Mouse (Mus musculus) erythroblast, embryonic 14.5 days (primary cell): ENCODE results near the gene Eif4b.

Experiments used
- GATA1 ChIP-seq: IDR thresholded peaks from 2 replicates; pipeline ENCODE4 v1.6.1; 2012; ENCODE audit warnings: low read length, inconsistent platforms, mixed read lengths
- TAL1 ChIP-seq: IDR thresholded peaks from 3 replicates; pipeline ENCODE4 v1.6.1; 2012; ENCODE audit warnings: low read length, inconsistent platforms, mixed read lengths

GRCm38 (mm10) chr15:102026430-102026829, 47.1 kb upstream of the Eif4b start:
- TF ChIP-seq GATA1 (no peak), TAL1 (no peak)
